ENCODE assay signal across 30 mouse cellular contexts in genomic region chr15:7723770-7724169, GRCm38 (mm10).
"Had no signal": no experiment of that assay in that cellular context is flagged by ENCODE, and none has a peak within 500 bp of the region (broad histone marks: within the 10 kb centered on the region; RNA-seq: fewer than 3 reads in every experiment).

No protein-coding gene starts in this region.

- H3K27ac ChIP-seq: left cerebral cortex, adult 2 months; limb, embryonic 15.5 days; liver, embryonic 12.5 days; liver, embryonic 13.5 days; liver, embryonic 14.5 days; liver, embryonic 15.5 days; lung, embryonic 15.5 days; macrophage; midbrain, embryonic 10.5 days; midbrain, embryonic 12.5 days; midbrain, embryonic 13.5 days; midbrain, embryonic 15.5 days; neural tube, embryonic 12.5 days had no signal

- H3K4me2 ChIP-seq: limb, embryonic 15.5 days; liver, embryonic 11.5 days; liver, embryonic 12.5 days; liver, embryonic 13.5 days; liver, embryonic 15.5 days; lung, embryonic 14.5 days; lung, embryonic 15.5 days; midbrain, embryonic 11.5 days; midbrain, embryonic 12.5 days; midbrain, embryonic 13.5 days; midbrain, embryonic 15.5 days; neural tube, embryonic 12.5 days had no signal

- DNase-seq: left cerebral cortex, postnatal 4 days; liver; liver, embryonic 13.5 days; liver, postnatal 0 days; lung, adult 18-20 months; lung, adult 2 months; lung, postnatal 10 days; lung, postnatal 14 days; lung, postnatal 36 days; lung, postnatal 4 days; midbrain, embryonic 14.5 days had no signal

- ATAC-seq: liver, embryonic 12.5 days; liver, postnatal 0 days; lung, postnatal 0 days; midbrain, embryonic 13.5 days; midbrain, embryonic 15.5 days; midbrain, embryonic 16.5 days had no signal

- H3K9ac ChIP-seq: limb, embryonic 15.5 days; liver, embryonic 12.5 days; liver, embryonic 13.5 days; liver, embryonic 14.5 days; liver, embryonic 15.5 days; liver, postnatal 0 days; lung, embryonic 14.5 days; lung, embryonic 15.5 days; midbrain, embryonic 12.5 days; midbrain, embryonic 13.5 days; midbrain, embryonic 15.5 days; neural tube, embryonic 12.5 days had no signal

- H3K4me3 ChIP-seq: left cerebral cortex, adult 2 months; limb, embryonic 15.5 days; liver, embryonic 12.5 days; liver, embryonic 13.5 days; liver, embryonic 15.5 days; lung, embryonic 15.5 days; megakaryocyte, embryonic 14.5 days; midbrain, embryonic 10.5 days; midbrain, embryonic 12.5 days; midbrain, embryonic 13.5 days; midbrain, embryonic 15.5 days; myocyte; neural tube, embryonic 12.5 days had no signal

- H3K36me3 ChIP-seq: limb, embryonic 15.5 days; liver, embryonic 12.5 days; liver, embryonic 13.5 days; liver, embryonic 15.5 days; lung, embryonic 15.5 days; midbrain, embryonic 10.5 days; midbrain, embryonic 12.5 days; midbrain, embryonic 13.5 days; midbrain, embryonic 15.5 days; neural tube, embryonic 12.5 days had no signal

- H3K4me1 ChIP-seq: liver, embryonic 12.5 days; liver, embryonic 13.5 days; liver, embryonic 15.5 days; lung, embryonic 15.5 days; megakaryocyte, embryonic 14.5 days; midbrain, embryonic 12.5 days; midbrain, embryonic 13.5 days; midbrain, embryonic 15.5 days; neural tube, embryonic 12.5 days had no signal

- H3K27me3 ChIP-seq: limb, embryonic 15.5 days; liver, embryonic 12.5 days; liver, embryonic 13.5 days; liver, embryonic 15.5 days; lung, embryonic 15.5 days; megakaryocyte, embryonic 14.5 days; midbrain, embryonic 12.5 days; midbrain, embryonic 13.5 days; midbrain, embryonic 15.5 days; neural tube, embryonic 12.5 days had no signal

- H3K9me3 ChIP-seq: limb, embryonic 15.5 days; liver, embryonic 12.5 days; liver, embryonic 13.5 days; liver, embryonic 15.5 days; lung, embryonic 15.5 days; megakaryocyte, embryonic 14.5 days; midbrain, embryonic 10.5 days; midbrain, embryonic 12.5 days; midbrain, embryonic 13.5 days; midbrain, embryonic 15.5 days; neural tube, embryonic 12.5 days had no signal
